Mouse (Mus musculus) heart, postnatal 14 days (tissue): Measurements from ENCODE around the gene Asgr2. TPM values are rescaled to one million over a fixed set of nuclear protein-coding genes. Genes with fewer than 3 reads are reported as not detected.
"Not testable (repeated sequence)": the region's sequence is repeated elsewhere in the genome, so short reads cannot be mapped to it uniquely, and the experiment has no call there.

Experiments used
- DNase-seq, 2 experiments: peaks; one replicate each; pipeline ENCODE4 v3.0.0; 2021 to 2022
- intact Hi-C: fragments of 180-260 bp; cut with DNase I; formaldehyde crosslinking; loops from one replicate; pipeline ENCODE4 v1.15.1; 2025
- long read RNA-seq, 2 experiments: library from polyadenylated mRNA; stranded (forward); transcript quantifications; one replicate each; pipeline ENCODE4 v2.0.0; 2021
- total RNA-seq, 2 experiments: library from RNA; stranded (reverse); gene quantifications; 2 replicates each; pipeline ENCODE4 v1.2.3; 2021

The Asgr2 gene
- total RNA-seq, result under 1 TPM in 1 of 2 experiments, not detected in 1; 0.45 TPM
- long read RNA-seq, experiment 1, result 0 reads
- long read RNA-seq, experiment 2, result 0 reads

DNA sequence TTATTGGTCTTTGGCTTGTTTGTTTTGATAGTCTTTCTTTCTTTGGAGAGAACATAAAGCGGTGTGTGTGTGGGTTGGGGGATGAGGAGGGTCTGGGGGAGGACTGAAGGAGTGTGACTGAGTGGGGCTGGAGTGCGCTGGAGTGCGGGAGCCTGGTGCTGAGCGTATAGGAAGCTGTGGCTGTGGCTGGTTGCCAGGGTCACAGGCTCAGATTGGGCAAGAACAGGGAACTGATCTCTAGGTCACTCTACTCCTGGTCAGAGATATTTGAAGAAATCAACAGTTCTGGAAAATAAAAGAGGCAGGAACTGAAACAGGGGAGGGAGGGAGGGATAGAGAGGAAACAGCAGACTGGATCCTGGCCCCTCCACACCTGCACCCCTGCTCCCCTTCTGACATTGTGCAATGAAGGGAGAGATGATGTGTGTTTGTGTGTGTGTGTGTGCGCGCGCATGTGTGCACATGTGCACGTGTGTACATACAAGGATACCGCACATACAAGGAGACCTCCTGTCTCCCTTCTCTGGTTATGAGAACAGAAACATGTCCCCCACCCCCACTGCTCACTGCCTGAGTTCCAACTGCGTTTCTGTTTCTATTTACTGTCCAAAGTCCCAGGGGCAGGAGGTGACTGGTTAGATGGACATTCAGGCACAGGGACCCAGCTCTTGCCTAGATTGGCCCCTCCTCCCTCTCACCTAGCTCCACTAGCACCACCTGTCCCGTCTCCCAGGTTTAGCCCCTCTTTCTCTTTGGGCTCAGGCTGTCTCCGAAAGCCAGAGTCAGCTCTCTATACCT lies at the start of gene Asgr2:
TSS of gene Asgr2 (plus strand) at position 659 of the 798 bp plus-strand sequence.
- DNase-seq, result peak; percentile 25 to 34
- intact Hi-C loops, result no loop called here

DNA sequence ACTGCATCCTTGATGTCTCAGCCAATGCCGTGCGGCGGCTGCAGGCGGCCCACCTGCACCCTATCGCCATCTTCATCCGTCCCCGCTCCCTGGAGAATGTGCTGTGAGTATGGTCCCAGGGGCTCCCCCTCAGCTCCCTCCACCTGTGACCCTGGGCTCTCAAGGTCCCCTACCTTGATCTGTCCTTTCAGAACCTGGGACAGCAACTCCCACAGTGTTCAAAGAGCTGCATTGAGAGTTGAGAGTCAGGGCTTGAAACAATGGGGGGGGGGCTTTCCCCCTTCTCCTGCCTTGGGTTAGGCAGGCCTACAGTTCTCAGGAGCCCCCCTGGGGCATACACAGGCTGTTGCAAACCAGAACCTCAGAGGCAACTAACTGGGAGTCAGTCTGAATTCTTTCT lies 48.8 kb upstream of the Asgr2 start:
- DNase-seq, result no peak
- intact Hi-C loops, result no loop called here

DNA sequence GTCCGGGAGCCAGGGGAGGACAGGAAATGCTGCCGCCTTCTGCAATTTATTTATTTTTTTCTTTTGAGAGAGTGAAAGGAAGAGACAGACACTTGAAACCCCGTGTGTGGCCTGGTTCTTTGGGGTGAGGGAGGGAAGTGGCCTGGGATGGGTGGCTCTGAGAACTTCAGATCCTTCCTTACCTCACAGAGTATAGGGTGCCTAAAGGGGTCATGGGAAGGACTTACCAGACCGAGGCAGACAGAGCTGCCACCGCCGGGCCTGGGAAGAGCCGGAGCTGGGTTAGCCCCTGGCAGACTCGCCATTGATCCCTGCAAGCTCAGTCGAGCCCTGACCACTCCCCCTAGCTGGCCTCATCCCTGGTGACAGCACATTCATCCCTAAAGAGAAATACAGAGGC lies 47.0 kb upstream of the Asgr2 start:
- intact Hi-C loops, result no loop called here
- no peak for DNase-seq

DNA sequence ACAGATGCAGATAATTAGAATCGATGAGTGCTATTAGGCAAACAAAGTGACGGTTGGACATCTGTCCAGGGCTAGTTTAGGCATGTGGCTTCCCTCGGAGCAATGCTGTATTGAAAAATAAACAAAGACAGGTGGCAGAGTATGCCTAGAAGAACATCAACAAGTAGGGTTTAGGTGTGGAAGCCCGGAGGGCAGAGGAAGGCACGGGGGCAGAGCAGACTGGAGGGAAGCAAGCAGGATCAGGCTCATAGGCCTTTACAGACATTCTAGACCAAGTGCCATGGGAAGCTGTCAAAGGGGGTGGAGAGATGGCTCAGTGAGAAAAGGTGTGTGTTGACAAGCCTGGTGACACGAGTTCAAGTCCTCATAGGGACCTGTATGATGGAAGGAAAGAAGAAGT lies 43.1 kb upstream of the Asgr2 start:
- intact Hi-C loops, result no loop called here
- no peak for DNase-seq

DNA sequence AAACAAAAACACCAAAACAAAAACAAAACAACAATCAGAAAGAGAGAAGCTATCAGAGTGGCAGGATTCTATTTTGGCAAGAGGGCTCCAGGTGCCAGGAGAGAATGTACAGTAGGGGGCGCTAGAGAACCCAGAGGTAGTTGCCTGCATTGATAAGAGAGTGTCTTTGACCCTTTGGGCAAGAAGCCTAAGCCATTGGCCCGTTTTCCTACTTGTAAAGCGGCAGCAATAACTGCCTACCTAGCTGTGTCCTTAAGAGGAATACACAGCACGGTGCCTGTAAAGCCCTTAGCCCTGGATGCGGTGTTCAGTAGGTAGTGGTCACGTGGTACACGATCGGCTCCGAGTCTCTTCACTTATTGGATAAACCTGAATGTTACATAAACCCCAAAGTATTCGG lies 42.6 kb upstream of the Asgr2 start:
- intact Hi-C loops, result loop anchor here (10.0 kb wide), 1 partner anchor 265 kb away; no protein-coding TSS in a partner anchor
- DNase-seq, result no peak

DNA sequence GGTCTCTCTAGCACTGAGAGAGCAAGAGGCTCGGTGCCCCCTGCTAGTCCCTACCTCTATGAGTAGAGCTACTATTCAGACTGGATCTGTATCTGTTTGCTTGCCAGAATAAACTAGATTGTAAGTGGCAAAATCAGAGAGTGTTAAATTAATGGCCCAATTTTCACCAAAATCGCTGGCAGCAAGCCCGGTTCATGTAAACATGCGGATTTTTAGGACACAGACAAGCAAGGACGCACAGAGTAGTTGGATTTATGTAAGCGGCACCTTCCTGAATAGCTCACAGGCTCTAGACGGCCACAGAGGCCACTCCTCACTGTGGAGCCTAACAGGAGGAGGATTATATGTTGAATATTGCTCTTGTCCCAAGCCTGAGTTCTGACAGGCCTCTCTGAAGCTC lies 39.3 kb upstream of the Asgr2 start:
- intact Hi-C loops, result loop anchor here (2.0 to 10.0 kb wide), 2 partner anchors 50 to 262 kb away; no protein-coding TSS in a partner anchor
- no peak for DNase-seq

DNA sequence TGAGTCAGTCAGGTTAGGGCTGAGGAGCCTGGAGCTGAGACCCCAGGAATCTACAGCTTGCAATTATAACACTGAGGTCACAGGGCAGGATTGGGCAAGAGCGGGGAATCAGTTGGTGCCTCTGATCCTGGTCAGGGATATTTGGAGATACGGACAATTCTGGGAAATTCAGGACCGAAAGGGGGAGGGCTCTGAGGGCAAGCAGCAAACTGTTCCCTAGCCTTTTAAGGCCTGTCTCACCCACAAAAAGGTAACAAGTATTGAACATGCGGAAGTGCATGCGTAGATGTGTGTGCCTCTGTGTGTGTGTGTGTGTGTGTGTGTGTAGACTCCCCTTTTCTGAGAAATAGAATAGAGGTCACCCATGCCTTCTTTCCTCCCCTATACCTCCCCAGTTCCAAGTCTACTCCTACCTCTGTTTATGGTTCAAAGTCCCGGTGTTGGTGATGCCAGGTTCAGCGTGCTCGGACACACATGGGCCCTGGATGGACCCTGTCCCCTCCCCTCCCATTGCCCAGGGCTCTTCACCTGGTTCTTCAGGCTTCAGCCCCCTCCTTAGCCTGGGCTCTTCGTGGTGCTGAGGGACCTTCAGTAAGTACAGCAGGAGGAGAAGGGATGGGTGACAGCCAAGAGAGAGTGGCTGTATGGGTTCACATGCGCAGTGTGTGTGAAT lies 38.4 kb upstream of the Asgr2 start, which contains the start of gene Asgr1:
TSS of gene Asgr1 (plus strand) at position 188 of the 673 bp plus-strand sequence.
- no peak for DNase-seq
- intact Hi-C loops, result loop anchor here (2.0 to 10.0 kb wide), 3 partner anchors 51 to 261 kb away; no protein-coding TSS in a partner anchor

DNA sequence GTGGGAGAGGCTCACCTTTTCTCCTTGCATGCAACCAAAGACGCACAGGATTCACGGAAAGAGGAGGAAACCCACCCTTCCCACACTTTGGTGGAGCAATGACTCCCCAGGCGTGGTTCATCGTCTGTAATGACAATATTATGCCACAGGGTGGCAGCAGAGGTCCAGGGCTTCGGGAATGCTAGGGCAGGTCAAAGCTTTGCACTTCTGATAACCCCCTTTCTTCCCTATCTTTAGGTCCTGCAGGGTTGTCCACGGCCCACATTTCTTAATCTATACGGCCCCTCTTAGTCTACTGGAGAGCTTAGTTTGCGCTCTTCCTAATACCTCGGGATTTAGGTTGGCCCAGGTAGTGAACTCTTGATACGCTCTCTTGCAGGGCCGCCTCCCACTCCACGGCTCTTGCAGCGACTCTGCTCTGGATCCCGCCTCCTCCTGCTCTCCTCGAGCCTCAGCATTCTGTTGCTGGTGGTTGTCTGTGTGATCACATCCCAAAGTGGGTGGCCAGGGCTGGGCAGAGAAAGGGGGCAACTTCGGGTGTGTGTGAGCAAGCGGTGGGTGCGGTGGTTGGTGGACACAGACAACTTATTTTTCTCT lies 36.7 kb upstream of the Asgr2 start:
- DNase-seq, result peak; percentile 78 to 89
- intact Hi-C loops, result loop anchor here (2.0 to 10.0 kb wide), 2 partner anchors 145 to 259 kb away; no protein-coding TSS in a partner anchor

DNA sequence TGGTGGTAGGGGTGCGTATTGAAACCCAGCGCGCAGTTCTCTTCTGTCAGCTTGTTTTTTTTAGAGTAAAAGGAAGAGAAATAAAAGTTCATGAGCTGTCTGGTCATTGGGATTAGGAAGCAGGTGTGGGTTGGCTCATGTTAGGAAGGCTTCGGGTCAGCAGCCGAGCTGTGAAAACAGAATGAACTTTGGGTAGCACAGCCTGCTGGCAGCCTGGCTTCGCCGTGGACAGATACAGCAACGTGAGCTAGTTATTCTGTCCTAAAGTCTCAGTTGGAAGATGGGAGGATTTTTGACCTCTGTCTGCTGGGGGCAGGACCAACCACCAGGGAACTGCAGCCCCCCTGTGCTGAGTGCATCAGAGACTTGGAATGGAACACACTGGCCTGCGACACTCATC lies 34.6 kb upstream of the Asgr2 start:
- no peak for DNase-seq
- intact Hi-C loops, result loop anchor here (10.0 kb wide), 1 partner anchor 257 kb away; no protein-coding TSS in a partner anchor

DNA sequence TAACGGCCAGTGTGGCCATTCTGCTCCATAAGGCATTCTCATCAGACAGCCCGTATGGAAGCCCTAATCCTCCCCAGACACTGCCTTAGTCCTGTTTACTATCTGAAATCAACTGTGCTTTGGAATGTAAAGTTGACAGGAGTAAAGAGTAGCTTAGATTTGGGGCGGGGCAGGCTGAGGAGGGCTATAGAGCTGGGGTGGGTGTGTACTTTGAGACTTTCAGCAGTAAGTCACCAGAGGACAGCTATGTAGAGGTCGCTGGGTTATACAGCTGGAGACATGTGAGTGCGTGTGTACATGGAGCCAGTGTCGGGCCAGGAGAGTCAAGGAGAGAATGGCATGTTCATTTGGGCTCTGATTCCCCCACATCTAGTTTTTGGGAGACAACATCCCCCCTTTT lies 32.5 kb upstream of the Asgr2 start:
- intact Hi-C loops, result loop anchor here (10.0 kb wide), 1 partner anchor 255 kb away; no protein-coding TSS in a partner anchor
- DNase-seq, result no peak

DNA sequence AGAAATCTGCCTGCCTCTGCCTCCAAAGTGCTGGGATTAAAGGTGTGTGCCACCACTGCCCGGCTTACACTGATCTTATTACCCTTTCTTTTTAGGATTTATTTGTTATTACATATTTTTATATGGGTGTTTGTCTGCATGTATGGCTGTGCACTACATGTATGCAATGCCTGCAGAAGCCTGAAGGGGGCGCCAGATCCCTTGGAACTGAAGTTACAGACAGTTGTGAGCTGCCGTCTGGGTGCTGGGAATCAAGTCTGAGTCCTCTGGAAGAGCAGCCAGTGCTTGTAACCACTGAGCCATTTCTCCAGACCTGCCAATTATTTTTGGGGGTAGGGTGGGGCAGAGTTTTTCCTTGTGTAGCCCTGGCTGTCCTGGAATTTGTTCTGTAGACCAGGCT lies 29.4 kb upstream of the Asgr2 start:
- intact Hi-C loops, result no loop called here
- DNase-seq, result no peak

DNA sequence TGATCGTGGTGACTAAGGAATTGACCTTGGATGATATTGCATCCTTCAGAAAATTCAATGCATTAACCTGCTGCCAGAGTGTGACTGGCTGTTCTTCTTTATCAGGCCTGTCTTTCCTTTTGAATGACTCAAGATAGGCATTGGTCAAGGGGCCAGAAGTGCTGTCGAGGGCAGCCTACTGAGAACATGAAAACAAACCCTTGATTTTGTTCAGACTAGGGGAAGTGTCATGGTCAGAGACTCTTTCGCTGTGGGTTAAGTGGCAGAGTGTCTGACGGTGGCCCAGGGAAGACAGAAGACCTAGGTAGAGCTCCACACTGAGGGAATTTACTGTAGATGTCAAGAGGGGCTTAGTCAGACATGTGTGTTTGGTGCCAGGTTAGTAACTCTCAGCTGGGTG lies 25.7 kb upstream of the Asgr2 start:
- intact Hi-C loops, result no loop called here
- no peak for DNase-seq

DNA sequence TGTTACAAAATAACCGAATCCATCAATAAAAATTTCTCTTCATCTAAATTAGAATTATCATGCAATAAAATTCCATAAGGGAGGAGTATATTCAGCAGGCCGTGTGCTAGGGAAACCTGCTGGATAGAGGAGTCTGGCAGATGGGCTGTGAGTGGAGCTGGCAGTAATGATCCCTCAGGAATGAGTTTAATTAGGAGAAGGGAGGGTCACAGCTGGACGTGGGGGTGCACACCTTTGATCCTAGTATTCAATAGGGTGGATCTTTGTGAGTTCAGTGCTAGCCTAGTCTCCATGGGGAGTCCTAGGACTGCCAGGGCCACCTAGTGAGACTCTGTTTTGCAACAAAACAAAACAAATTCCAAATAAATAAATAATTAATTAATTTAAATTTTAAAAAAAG lies 24.2 kb upstream of the Asgr2 start:
- intact Hi-C loops, result no loop called here
- no peak for DNase-seq

DNA sequence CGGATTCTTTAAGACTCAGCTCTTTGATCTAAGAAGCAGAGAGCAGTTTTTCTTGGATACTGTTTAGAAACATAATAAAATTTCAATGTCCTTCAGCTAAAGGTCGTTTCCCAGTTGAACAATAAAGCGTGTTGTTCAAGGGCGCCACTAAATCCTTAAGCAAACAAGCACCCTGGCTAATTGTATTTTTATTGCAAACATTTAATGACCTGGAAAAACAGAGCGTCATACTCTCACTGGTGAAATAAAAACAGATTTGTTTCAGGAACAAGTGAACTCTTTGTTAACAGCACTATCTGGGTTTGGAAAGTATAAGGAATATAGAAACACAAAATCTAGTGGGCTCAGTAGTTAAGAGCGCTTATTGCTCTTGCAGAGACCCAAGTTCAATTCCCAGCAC lies 22.4 kb upstream of the Asgr2 start:
- no peak for DNase-seq
- intact Hi-C loops, result no loop called here

DNA sequence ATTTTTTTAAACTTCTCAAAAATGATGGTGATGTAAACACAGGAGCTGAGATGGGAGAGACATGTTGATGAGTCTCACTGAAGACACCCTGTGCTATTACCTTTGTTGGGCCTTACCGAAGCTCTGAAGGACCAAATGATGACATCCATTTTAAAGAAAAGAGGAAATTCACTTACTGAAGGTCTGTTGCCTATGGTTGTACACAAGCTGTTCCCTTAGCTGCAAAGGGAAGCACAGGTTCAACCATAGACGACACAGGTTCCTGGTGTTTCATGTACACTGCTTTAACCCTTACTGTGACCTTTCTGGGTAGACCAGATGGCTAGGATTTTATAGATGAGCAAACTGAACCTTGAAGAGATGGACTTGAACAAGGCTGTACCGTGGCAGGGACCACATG lies 21.8 kb upstream of the Asgr2 start:
- DNase-seq, intact Hi-C loops: not testable (repeated sequence)

DNA sequence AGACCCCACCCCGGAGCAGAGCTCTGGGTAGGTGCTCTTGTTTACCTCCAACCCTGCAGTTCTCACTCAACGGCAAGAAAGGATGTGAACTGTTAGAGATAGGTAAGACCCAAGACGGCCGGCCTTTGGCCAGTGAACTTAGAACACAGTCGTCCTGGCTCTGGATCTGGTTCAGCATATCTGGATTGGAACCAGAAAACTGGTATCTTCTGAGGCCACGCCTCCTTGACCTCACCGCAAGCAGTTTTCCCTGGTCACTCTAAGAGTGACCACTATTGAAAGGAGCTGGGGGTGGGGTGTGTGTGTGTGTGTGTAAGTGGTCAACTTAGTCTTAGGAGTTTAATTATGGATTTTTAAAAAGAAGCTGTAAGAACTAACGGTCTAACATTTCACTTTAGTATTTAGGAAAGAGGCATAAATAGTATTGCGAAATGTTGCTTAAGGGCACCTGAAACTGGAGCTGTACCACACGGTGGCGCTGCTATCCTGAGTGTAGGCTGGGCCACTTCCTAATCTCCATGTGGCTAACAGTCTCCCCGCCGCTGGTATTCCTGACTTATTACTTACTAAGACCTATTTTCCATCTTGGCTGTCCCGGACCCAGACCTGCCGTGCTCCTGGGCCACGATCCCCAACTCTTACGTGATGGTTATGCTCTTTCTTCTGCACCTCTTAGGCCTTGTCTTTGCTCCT lies 17.9 kb upstream of the Asgr2 start:
- DNase-seq, result peak; percentile 83 to 88
- intact Hi-C loops, result loop anchor here (2.0 kb wide), 1 partner anchor 126 kb away; no protein-coding TSS in a partner anchor

DNA sequence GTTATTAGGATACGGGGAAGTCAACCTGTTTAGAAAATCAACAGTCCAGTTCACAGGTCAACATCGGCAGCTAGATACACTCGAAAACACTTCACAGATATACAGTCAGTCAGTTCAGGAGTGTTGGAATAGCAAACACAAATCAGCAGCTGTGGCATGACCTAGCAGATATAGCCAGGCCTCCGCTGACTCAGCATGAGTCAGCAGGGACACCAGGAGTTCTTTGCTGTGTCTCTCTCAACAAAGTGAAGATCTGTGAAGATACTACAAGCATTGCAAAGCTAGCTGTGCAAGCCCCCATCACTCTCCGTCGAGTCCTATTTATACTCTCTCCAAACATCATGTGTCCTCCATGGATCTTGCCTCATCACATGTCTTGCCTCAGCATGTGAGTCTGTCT lies 16.9 kb upstream of the Asgr2 start:
- no peak for DNase-seq
- intact Hi-C loops, result loop anchor here (2.0 kb wide), 1 partner anchor 125 kb away; no protein-coding TSS in a partner anchor

DNA sequence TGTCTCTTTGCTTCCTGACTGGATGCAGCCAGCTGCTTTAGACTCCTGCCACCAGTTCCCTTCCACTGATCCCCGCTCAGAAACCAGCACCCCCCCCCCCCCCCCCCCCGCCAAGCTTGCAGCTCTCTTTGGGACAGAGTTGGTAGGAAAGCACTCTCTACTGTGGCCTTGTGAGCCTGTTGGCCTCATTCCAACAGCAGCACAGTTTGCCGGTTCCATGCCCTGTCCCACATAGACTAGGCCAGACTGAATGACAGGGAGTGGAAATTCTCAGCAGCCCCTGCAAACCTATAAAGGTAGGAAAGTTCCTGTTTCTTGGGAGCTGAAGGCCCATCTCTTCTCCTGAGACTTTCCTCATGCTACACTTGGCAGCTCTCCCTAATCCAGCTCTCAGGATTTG lies 15.0 kb upstream of the Asgr2 start:
- intact Hi-C loops, result no loop called here

DNA sequence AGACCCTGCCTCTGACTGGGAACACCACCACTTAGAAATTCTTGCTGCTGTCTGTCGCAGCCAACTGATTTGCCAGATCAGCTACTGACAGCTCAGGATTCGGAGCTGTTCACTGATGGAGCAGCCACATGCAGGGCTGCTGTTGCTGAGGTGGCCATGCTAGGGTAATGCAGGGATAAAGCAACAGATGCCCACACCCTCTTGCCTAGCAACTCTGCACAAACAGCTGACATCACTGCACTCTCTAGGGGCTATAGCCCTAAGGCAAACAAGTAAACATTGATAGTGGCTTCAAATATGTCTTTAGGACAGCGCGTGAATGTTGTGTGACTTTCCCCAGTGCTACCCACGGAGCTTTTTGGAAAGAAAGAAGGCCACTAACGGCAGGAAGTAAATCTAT lies 13.3 kb upstream of the Asgr2 start:
- intact Hi-C loops, result no loop called here

More for the DNA sequence above, 15.0 kb upstream of the Asgr2 start:
- no peak for DNase-seq

DNA sequence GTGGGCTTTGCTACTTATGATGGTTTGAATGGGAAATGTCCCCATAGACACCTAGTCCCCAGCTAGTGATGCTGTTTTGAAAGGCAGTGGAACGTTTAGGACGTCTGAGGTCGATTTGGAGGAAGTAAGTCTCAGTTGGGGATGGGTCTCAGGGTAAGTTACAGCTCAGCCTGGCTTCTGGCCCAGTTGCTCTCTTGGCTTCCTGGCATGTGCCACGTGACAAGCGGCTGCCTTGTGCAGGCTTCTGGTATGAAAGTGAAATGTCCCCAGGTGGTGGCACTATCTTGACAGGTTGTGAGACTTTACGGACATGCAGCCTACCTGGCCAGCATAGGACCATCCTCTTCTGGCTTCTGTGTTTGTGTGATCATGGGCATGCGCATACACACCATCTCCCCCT lies 12.5 kb upstream of the Asgr2 start:
- peak in 1 of 2 experiments; percentile 19 for DNase-seq

More for the DNA sequence above, 13.3 kb upstream of the Asgr2 start:
- no peak for DNase-seq

More for the DNA sequence above, 12.5 kb upstream of the Asgr2 start:
- intact Hi-C loops, result no loop called here
